Comparison of ENCODE assay signal across 15 mouse cellular contexts in genomic region chr7:43623819-43624218, GRCm38 (mm10). TPM values are rescaled to one million over a fixed set of nuclear protein-coding genes. Genes with fewer than 3 reads are reported as not detected.
DNase-seq lines count a peak whose midpoint lies in the region; ATAC-seq and TF ChIP-seq lines count a peak whose summit lies in the region.
"Had no signal": no experiment of that assay in that cellular context is flagged by ENCODE, and none has a peak within 500 bp of the region (broad histone marks: within the 10 kb centered on the region; RNA-seq: fewer than 3 reads in every experiment).

No protein-coding gene starts in this region.

- DNase-seq in ZHBTc4 (ENCODE audit: low read depth, low spot score), result peak; percentile 37
- no peak for DNase-seq in urinary bladder, postnatal 25 days (ENCODE audit: low spot score)
- no peak for DNase-seq in gastrocnemius, postnatal 25 days
- DNase-seq in ovary, postnatal 36 days (ENCODE audit: low spot score), result no peak
- DNase-seq: layer of hippocampus, adult 9-11 months had no signal

- H3K4me3 ChIP-seq in C2C12 (ENCODE audit: insufficient read depth, poor library complexity, severe bottlenecking), result no peak overlapping the region
- peak overlapping the region; percentile 10; the same call in 1 of the 2 replicates for H3K4me3 ChIP-seq in hindbrain, embryonic 15.5 days
- H3K4me3 ChIP-seq in midbrain, embryonic 16.5 days (ENCODE audit: low read depth, low read length), result no peak overlapping the region
- H3K4me3 ChIP-seq: forebrain, embryonic 15.5 days; heart, embryonic 10.5 days had no signal

- H3K79me3 ChIP-seq in C2C12 (ENCODE audit: low read depth), result no peaks in the 10 kb centered on the region

- no peak for TF ChIP-seq CTCF in C2C12 (IDR thresholded peaks at IDR 0.05; ENCODE audit: control insufficient read depth, insufficient read depth, insufficient read length)

- H3K9me3 ChIP-seq in hindbrain, embryonic 15.5 days, result no peaks in the 10 kb centered on the region
- H3K9me3 ChIP-seq in midbrain, embryonic 16.5 days (replicated peaks; ENCODE audit: control insufficient read depth, low read length, poor library complexity, severe bottlenecking), result no peaks in the 10 kb centered on the region
- H3K9me3 ChIP-seq: forebrain, embryonic 15.5 days; heart, embryonic 10.5 days had no signal

- H3ac ChIP-seq in C2C12 (ENCODE audit: control insufficient read depth, insufficient read length, low read depth), result no peak overlapping the region

- peaks cover 3% of the 10 kb centered on the region for H3K27me3 ChIP-seq in C2C12 (ENCODE audit: control insufficient read depth, insufficient read depth, insufficient read length)
- H3K27me3 ChIP-seq in hindbrain, embryonic 15.5 days, result no peaks in the 10 kb centered on the region
- no peaks in the 10 kb centered on the region for H3K27me3 ChIP-seq in midbrain, embryonic 16.5 days (ENCODE audit: control insufficient read depth, insufficient read depth, low read depth, low read length)
- H3K27me3 ChIP-seq: forebrain, embryonic 15.5 days had no signal

- 13% methylated on average over 10 of the region's 10 CpGs for WGBS in hindbrain, embryonic 15.5 days
- 12% methylated on average over 10 of the region's 10 CpGs for WGBS in midbrain, embryonic 16.5 days

- H3K79me2 ChIP-seq in C2C12 (ENCODE audit: control insufficient read depth, insufficient read depth), result no peaks in the 10 kb centered on the region

- 0 out of 2 replicates have a peak, but pooled peaks have one; percentile 30 for ATAC-seq in hindbrain, embryonic 15.5 days (ENCODE audit: low FRiP score, low read depth)
- ATAC-seq in midbrain, embryonic 16.5 days, result no peak
- ATAC-seq: forebrain, embryonic 15.5 days had no signal

- no peak overlapping the region for H3K9ac ChIP-seq in hindbrain, embryonic 15.5 days
- H3K9ac ChIP-seq in midbrain, embryonic 16.5 days (ENCODE audit: low read depth, low read length), result no peak overlapping the region
- H3K9ac ChIP-seq: forebrain, embryonic 15.5 days; liver, embryonic 14.5 days had no signal

- H3K4me1 ChIP-seq in hindbrain, embryonic 15.5 days (replicated peaks), result no peaks in the 10 kb centered on the region
- H3K4me1 ChIP-seq in midbrain, embryonic 16.5 days (ENCODE audit: control insufficient read depth, insufficient read depth, low read length), result peaks cover 3% of the 10 kb centered on the region; the same call in 1 of the 2 replicates
- H3K4me1 ChIP-seq: forebrain, embryonic 15.5 days had no signal

- peak overlapping the region; percentile 35 for H3K4me2 ChIP-seq in hindbrain, embryonic 15.5 days
- peak overlapping the region; percentile 32; the same call in 1 of the 2 replicates for H3K4me2 ChIP-seq in midbrain, embryonic 16.5 days (ENCODE audit: low read length)
- H3K4me2 ChIP-seq: forebrain, embryonic 15.5 days had no signal

- no peak overlapping the region for H3K27ac ChIP-seq in hindbrain, embryonic 15.5 days (replicated peaks)
- H3K27ac ChIP-seq in midbrain, embryonic 16.5 days (ENCODE audit: low read length), result no peak overlapping the region
- H3K27ac ChIP-seq: forebrain, embryonic 15.5 days; heart, embryonic 10.5 days; liver, embryonic 14.5 days had no signal

- H3K36me3 ChIP-seq in C2C12 (ENCODE audit: control insufficient read depth, insufficient read depth), result no peaks in the 10 kb centered on the region
- no peaks in the 10 kb centered on the region for H3K36me3 ChIP-seq in hindbrain, embryonic 15.5 days
- H3K36me3 ChIP-seq in midbrain, embryonic 16.5 days (ENCODE audit: control insufficient read depth, insufficient read depth, low read length), result no peaks in the 10 kb centered on the region
- H3K36me3 ChIP-seq: forebrain, embryonic 15.5 days; heart, embryonic 10.5 days had no signal

TF ChIP-seq in C2C12, 6 proteins besides CTCF, POLR2A, EP300 and RAD21:
- TF ChIP-seq MYOD1 (IDR thresholded peaks at IDR 0.05; ENCODE audit: control insufficient read depth, insufficient read length, low read depth) (peak; percentile 15), MYOG (IDR thresholded peaks at IDR 0.05; ENCODE audit: control insufficient read depth, extremely low read depth, insufficient read length) (no peak), CEBPB (IDR thresholded peaks at IDR 0.05; ENCODE audit: low read depth) (no peak), MAX (IDR thresholded peaks at IDR 0.05) (no peak), FOSL1 (IDR thresholded peaks at IDR 0.05; ENCODE audit: insufficient read depth, low read length, poor library complexity, severe bottlenecking) (no peak)
TF ChIP-seq in C2C12: peak in this region for 1.

RNA-seq across cellular contexts. Expression of gene Ceacam18, which starts 10.7 kb away (rescaled TPM):
- polyA plus RNA-seq in C2C12 (2012; fragmentation: generic; extraction: Trizol), result not detected
- polyA plus RNA-seq in hindbrain, embryonic 15.5 days (2015; fragmentation: Nextera tagmentation; extraction: Ambion mirVana), result 0.08 TPM in 2 replicates
- polyA plus RNA-seq in midbrain, embryonic 16.5 days (2015; fragmentation: Nextera tagmentation; extraction: Ambion mirVana), result 0.10 and 0.21 TPM in 2 replicates
- total RNA-seq in gastrocnemius, postnatal 25 days (2021), result not detected
- total RNA-seq: common myeloid progenitor, adult 5-6 weeks; megakaryocyte progenitor cell, adult 5-6 weeks had no signal
- polyA plus RNA-seq: forebrain, embryonic 15.5 days; heart, embryonic 10.5 days; urinary bladder, adult 2 months had no signal

RNA-seq across cellular contexts. Expression of gene Zfp819, which starts 16.9 kb away (rescaled TPM):
- polyA plus RNA-seq in C2C12 (2012; fragmentation: generic; extraction: Trizol), result not detected
- 0.47 and 0.54 TPM in 2 replicates for polyA plus RNA-seq in hindbrain, embryonic 15.5 days (2015; fragmentation: Nextera tagmentation; extraction: Ambion mirVana)
- polyA plus RNA-seq in midbrain, embryonic 16.5 days (2015; fragmentation: Nextera tagmentation; extraction: Ambion mirVana), result 0.40 and 0.55 TPM in 2 replicates
- not detected for total RNA-seq in gastrocnemius, postnatal 25 days (2021)
- polyA plus RNA-seq: intestine, embryonic 14.5 days had no signal

RNA-seq across cellular contexts. Expression of gene Siglece, which starts 36.1 kb away (rescaled TPM):
- polyA plus RNA-seq in C2C12 (2012; fragmentation: generic; extraction: Trizol), result not detected
- polyA plus RNA-seq in hindbrain, embryonic 15.5 days (2015; fragmentation: Nextera tagmentation; extraction: Ambion mirVana), result 0.33 and 0.36 TPM in 2 replicates
- 0.16 and 0.32 TPM in 2 replicates for polyA plus RNA-seq in midbrain, embryonic 16.5 days (2015; fragmentation: Nextera tagmentation; extraction: Ambion mirVana)
- under 1 TPM; 0.31 to 0.32 TPM for total RNA-seq in gastrocnemius, postnatal 25 days (2021)

RNA-seq across cellular contexts. Expression of gene Zfp719, which starts 44.4 kb away (rescaled TPM):
- 2.1 TPM for polyA plus RNA-seq in C2C12 (2012; fragmentation: generic; extraction: Trizol)
- 14.2 and 14.8 TPM in 2 replicates for polyA plus RNA-seq in hindbrain, embryonic 15.5 days (2015; fragmentation: Nextera tagmentation; extraction: Ambion mirVana)
- 15.6 and 17.1 TPM in 2 replicates for polyA plus RNA-seq in midbrain, embryonic 16.5 days (2015; fragmentation: Nextera tagmentation; extraction: Ambion mirVana)
- 1 to 10 TPM; 3.5 to 3.6 TPM for total RNA-seq in gastrocnemius, postnatal 25 days (2021)

RNA-seq across cellular contexts. Expression of gene Ctu1, which starts 48.0 kb away (rescaled TPM):
- 12.4 TPM for polyA plus RNA-seq in C2C12 (2012; fragmentation: generic; extraction: Trizol)
- polyA plus RNA-seq in hindbrain, embryonic 15.5 days (2015; fragmentation: Nextera tagmentation; extraction: Ambion mirVana), result 21.4 and 21.5 TPM in 2 replicates
- 26.4 and 27.8 TPM in 2 replicates for polyA plus RNA-seq in midbrain, embryonic 16.5 days (2015; fragmentation: Nextera tagmentation; extraction: Ambion mirVana)
- 1 to 10 TPM; 2.1 to 2.3 TPM for total RNA-seq in gastrocnemius, postnatal 25 days (2021)
